Mouse (Mus musculus): ENCODE results near the gene Gm7544.

- TF ChIP-seq MAFK (IDR thresholded peaks at IDR 0.05; ENCODE audit: insufficient read depth, low read depth, low read length) (no peak), CHD2 (IDR thresholded peaks at IDR 0.05; ENCODE audit: low read depth, low read length) (no peak), ZC3H11A (IDR thresholded peaks at IDR 0.05; ENCODE audit: borderline replicate concordance, low read depth, low read length) (no peak), HCFC1 (IDR thresholded peaks at IDR 0.05; ENCODE audit: borderline replicate concordance, insufficient read depth, low read length) (no peak), ZNF384 (IDR thresholded peaks at IDR 0.05; ENCODE audit: low read depth, low read length) (no peak)
These were observed 17.1 kb downstream of the Gm7544 start for GRCm38 (mm10) chr1:82938666-82939065.
